Mouse (Mus musculus): ENCODE measurements at regions not wholly inside any gene's neighbourhood (a gene's known extent, or its start where the extent isn't known, plus 50 kb on each side); places are given as distances from the start of the nearest gene placed in this dataset.
"Not testable (repeated sequence)": the region's sequence is repeated elsewhere in the genome, so short reads cannot be mapped to it uniquely, and the experiment has no call there.

- DNase-seq (ENCODE audit: low read depth, low spot score), result peak; percentile 4
Measured at GRCm38 (mm10) chr1:94582526-94582925, 530.2 kb upstream of the Pdcd1 start.

GRCm38 (mm10) chr1:94581650-94582405 is 529.5 kb upstream of the Pdcd1 start:
- DNase-seq (ENCODE audit: low read depth, low spot score), result peak; percentile 66

GRCm38 (mm10) chr1:94532773-94533541 is 480.6 kb upstream of the Pdcd1 start:
- DNase-seq (ENCODE audit: low read depth, low spot score), result no peak

GRCm38 (mm10) chr1:94504080-94504520 is 451.7 kb upstream of the Pdcd1 start:
- no peak for DNase-seq (ENCODE audit: low read depth, low spot score)

- no peak for DNase-seq (ENCODE audit: low read depth, low spot score)
Measured at GRCm38 (mm10) chr1:94503379-94504079, 451.2 kb upstream of the Pdcd1 start.

- no peak for DNase-seq (ENCODE audit: low read depth, low spot score)
Measured at GRCm38 (mm10) chr1:94502066-94502861, 449.9 kb upstream of the Pdcd1 start.

- DNase-seq (ENCODE audit: low read depth, low spot score), result no peak
Measured at GRCm38 (mm10) chr1:94496992-94497391, 444.6 kb upstream of the Pdcd1 start.

GRCm38 (mm10) chr1:94496341-94496740 is 444.0 kb upstream of the Pdcd1 start:
- DNase-seq (ENCODE audit: low read depth, low spot score), result no peak

GRCm38 (mm10) chr1:94487062-94487461 is 434.7 kb upstream of the Pdcd1 start:
- DNase-seq (ENCODE audit: low read depth, low spot score), result no peak

GRCm38 (mm10) chr1:94469834-94470233 is 417.5 kb upstream of the Pdcd1 start:
- not testable (repeated sequence) for DNase-seq (ENCODE audit: low read depth, low spot score)

- DNase-seq (ENCODE audit: low read depth, low spot score), result peak; percentile 73
Measured at GRCm38 (mm10) chr1:94423731-94424130, 371.4 kb upstream of the Pdcd1 start.

GRCm38 (mm10) chr1:94413043-94413442 is 360.7 kb upstream of the Pdcd1 start:
- DNase-seq (ENCODE audit: low read depth, low spot score), result no peak

- peak; percentile 74 for DNase-seq (ENCODE audit: low read depth, low spot score)
Measured at GRCm38 (mm10) chr1:94366606-94367005, 314.3 kb upstream of the Pdcd1 start.

GRCm38 (mm10) chr1:94356996-94357395 is 304.6 kb upstream of the Pdcd1 start:
- DNase-seq (ENCODE audit: low read depth, low spot score), result peak; percentile 64

- no peak for DNase-seq (ENCODE audit: low read depth, low spot score)
Measured at GRCm38 (mm10) chr1:94355873-94356272, 303.5 kb upstream of the Pdcd1 start.

- DNase-seq (ENCODE audit: low read depth, low spot score), result no peak
Measured at GRCm38 (mm10) chr1:94342576-94342975, 290.2 kb upstream of the Pdcd1 start.

- DNase-seq (ENCODE audit: low read depth, low spot score), result peak; percentile 27
Measured at GRCm38 (mm10) chr1:94341237-94341636, 288.9 kb upstream of the Pdcd1 start.

GRCm38 (mm10) chr1:94318029-94318428 is 265.7 kb upstream of the Pdcd1 start:
- DNase-seq (ENCODE audit: low read depth, low spot score), result no peak

- no peak for DNase-seq (ENCODE audit: low read depth, low spot score)
Measured at GRCm38 (mm10) chr1:94298395-94298794, 246.0 kb upstream of the Pdcd1 start.

- no peak for DNase-seq (ENCODE audit: low read depth, low spot score)
Measured at GRCm38 (mm10) chr1:94272569-94272968, 220.2 kb upstream of the Pdcd1 start.

- no peak for DNase-seq (ENCODE audit: low read depth, low spot score)
Measured at GRCm38 (mm10) chr1:94263313-94263712, 211.0 kb upstream of the Pdcd1 start.
